Mouse (Mus musculus): Measurements from ENCODE around the gene Ccdc185.

DNA sequence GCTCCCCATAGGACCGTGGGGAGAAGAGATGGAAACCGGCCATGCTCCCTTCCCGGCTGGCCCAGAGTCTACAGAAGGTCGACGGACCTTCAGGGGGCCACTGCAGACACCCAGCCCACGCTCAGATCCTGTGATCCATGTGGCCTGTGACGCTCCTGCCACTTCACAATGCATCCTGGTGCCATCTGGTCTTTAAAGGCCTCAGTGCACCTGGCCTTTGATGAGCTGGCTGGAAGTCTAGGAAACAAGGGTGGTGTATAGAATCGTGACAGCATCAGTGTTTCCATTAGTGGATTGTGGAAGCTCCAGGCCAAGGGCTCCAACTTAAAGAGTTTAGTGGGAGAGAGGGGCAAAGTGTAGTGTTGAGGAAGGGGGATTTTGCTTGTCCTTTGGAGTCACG lies at the start of gene Ccdc185:
- no peak for TF ChIP-seq CTCF (IDR thresholded peaks at IDR 0.05; ENCODE audit: low read depth)
- no peak for TF ChIP-seq EP300 (optimal IDR thresholded peaks at IDR 0.05)
